Mouse (Mus musculus): Measurements from ENCODE around the gene Aldh1a2.

GRCm38 (mm10) chr9:71288738-71289137 lies 73.1 kb downstream of the Aldh1a2 start:
- TF ChIP-seq CTCF (IDR thresholded peaks at IDR 0.05; ENCODE audit: extremely low read depth, insufficient read depth, insufficient read length, insufficient replicate concordance) (no peak), POLR2A (IDR thresholded peaks at IDR 0.05; ENCODE audit: low read depth, low read length) (no peak)
